Mouse (Mus musculus) brain, embryonic 14.5 days (tissue): ENCODE measurements around the gene Olfr1202.

Experiments used
- CTCF ChIP-seq: fragments of 200-500 bp; IDR thresholded peaks from 2 replicates; pipeline ENCODE4 v1.5.1; 2012; ENCODE audit warnings: inconsistent platforms, mild to moderate bottlenecking, moderate library complexity, borderline replicate concordance; ENCODE audit not compliant: insufficient read depth, insufficient read length; ENCODE audit errors: extremely low read depth
- POLR2A ChIP-seq: fragments of 200-500 bp; IDR thresholded peaks from 2 replicates; pipeline ENCODE4 v1.6.1; 2012; ENCODE audit warnings: mild to moderate bottlenecking, inconsistent platforms, borderline replicate concordance; ENCODE audit not compliant: poor library complexity, insufficient read depth, insufficient read length, severe bottlenecking; ENCODE audit errors: extremely low read depth

DNA sequence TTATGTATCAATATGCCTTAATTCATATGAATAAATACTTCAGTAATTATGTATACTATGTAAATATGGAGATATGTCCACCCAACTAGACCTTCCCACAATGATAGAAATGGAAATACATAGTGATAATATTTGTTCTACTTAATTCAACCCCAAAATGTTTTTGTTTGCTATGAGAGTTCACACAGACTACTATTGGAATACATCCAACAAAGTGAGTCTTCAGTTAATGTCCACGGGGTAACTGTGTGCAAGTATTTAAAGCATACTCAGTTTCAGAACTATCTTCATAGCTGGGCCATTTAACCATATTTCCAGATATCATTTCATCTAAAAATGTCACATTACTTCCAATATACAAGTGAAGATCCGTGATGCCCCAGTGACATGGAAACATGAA lies 48.6 kb downstream of the Olfr1202 start, which contains the start of gene Olfr1206:
- no peak for TF ChIP-seq POLR2A
- TF ChIP-seq CTCF, result no peak
